ENCODE assay signal across 31 mouse cellular contexts in genomic region chr9:69993479-69993878, GRCm38 (mm10). TPM values are rescaled to one million over a fixed set of nuclear protein-coding genes. Genes with fewer than 3 reads are reported as not detected.
DNase-seq lines count a peak whose midpoint lies in the region; ATAC-seq and TF ChIP-seq lines count a peak whose summit lies in the region.
"Had no signal": no experiment of that assay in that cellular context is flagged by ENCODE, and none has a peak within 500 bp of the region (broad histone marks: within the 10 kb centered on the region; RNA-seq: fewer than 3 reads in every experiment).

No protein-coding gene starts in this region.

- no peak overlapping the region for H3K9ac ChIP-seq in heart, embryonic 11.5 days (ENCODE audit: low read depth, low read length)
- no peak overlapping the region for H3K9ac ChIP-seq in heart, postnatal 0 days (replicated peaks; ENCODE audit: low read depth, low read length)
- H3K9ac ChIP-seq in liver, embryonic 12.5 days: no peak overlapping the region
- no peak overlapping the region for H3K9ac ChIP-seq in stomach, embryonic 16.5 days (ENCODE audit: low read length)
- H3K9ac ChIP-seq: embryonic facial prominence, embryonic 12.5 days; forebrain, postnatal 0 days; intestine, embryonic 15.5 days; liver, embryonic 14.5 days; lung, embryonic 15.5 days had no signal

- no peaks in the 10 kb centered on the region for H3K9me3 ChIP-seq in heart, embryonic 11.5 days (replicated peaks; ENCODE audit: control insufficient read depth, low read length)
- H3K9me3 ChIP-seq in heart, postnatal 0 days (replicated peaks; ENCODE audit: control insufficient read depth, low read length): no peaks in the 10 kb centered on the region
- H3K9me3 ChIP-seq in liver, embryonic 12.5 days (replicated peaks): no peaks in the 10 kb centered on the region
- no peaks in the 10 kb centered on the region for H3K9me3 ChIP-seq in stomach, embryonic 16.5 days (replicated peaks; ENCODE audit: control insufficient read depth, low read length)
- H3K9me3 ChIP-seq: embryonic facial prominence, embryonic 12.5 days; intestine, embryonic 15.5 days; lung, embryonic 15.5 days had no signal

- 66% methylated on average over 1 of the region's 1 CpGs for WGBS in heart, embryonic 11.5 days (ENCODE audit: insufficient replicate concordance)
- WGBS in heart, postnatal 0 days: 47% methylated on average over 1 of the region's 1 CpGs
- WGBS in liver, embryonic 12.5 days (ENCODE audit: insufficient replicate concordance): 48% methylated on average over 1 of the region's 1 CpGs
- whole genome bisulfite sequencing in stomach, embryonic 16.5 days: 41% methylated on average over 1 of the region's 1 CpGs

- DNase-seq in heart, postnatal 10 days: no peak
- no peak for DNase-seq in heart, postnatal 0 days (ENCODE audit: low spot score)
- no peak for DNase-seq in heart, postnatal 4 days
- no peak for DNase-seq in layer of hippocampus, adult 9-11 months
- no peak for DNase-seq in spleen, postnatal 36 days (ENCODE audit: low spot score in 2 of 2)
- DNase-seq: adrenal gland, adult 8-10 months; cerebellum, adult 2 months; cerebellum, postnatal 25 days; forebrain, postnatal 0 days; gastrocnemius, postnatal 14 days; kidney, adult 9 months; kidney, postnatal 14 days; thymus, adult 18-20 months; thymus, postnatal 36 days had no signal

- peaks cover 18% of the 10 kb centered on the region for H3K4me1 ChIP-seq in heart, embryonic 11.5 days (ENCODE audit: control insufficient read depth, insufficient read depth, low read length)
- H3K4me1 ChIP-seq in heart, postnatal 0 days (ENCODE audit: control insufficient read depth, insufficient read depth): peaks cover 34% of the 10 kb centered on the region
- peaks cover 52% of the 10 kb centered on the region for H3K4me1 ChIP-seq in liver, embryonic 12.5 days
- peaks cover 46% of the 10 kb centered on the region for H3K4me1 ChIP-seq in stomach, embryonic 16.5 days (ENCODE audit: control insufficient read depth, insufficient read depth, low read length)

- H3K36me3 ChIP-seq in heart, embryonic 11.5 days (ENCODE audit: control insufficient read depth, insufficient read depth, low read length): peaks cover 12% of the 10 kb centered on the region
- H3K36me3 ChIP-seq in heart, postnatal 0 days (replicated peaks; ENCODE audit: control insufficient read depth, insufficient read depth, low read length): peaks cover 30% of the 10 kb centered on the region
- H3K36me3 ChIP-seq in liver, embryonic 12.5 days: peaks cover 43% of the 10 kb centered on the region
- H3K36me3 ChIP-seq in stomach, embryonic 16.5 days (ENCODE audit: control insufficient read depth, insufficient read depth, low read length): peaks cover 16% of the 10 kb centered on the region

- TF ChIP-seq EP300 in heart, postnatal 0 days (IDR thresholded peaks at IDR 0.05; ENCODE audit: low read depth): no peak

- no peaks in the 10 kb centered on the region for H3K27me3 ChIP-seq in heart, embryonic 11.5 days (ENCODE audit: control insufficient read depth, insufficient read depth, low read length)
- H3K27me3 ChIP-seq in heart, postnatal 0 days (ENCODE audit: control insufficient read depth, insufficient read depth, low read length): no peaks in the 10 kb centered on the region
- no peaks in the 10 kb centered on the region for H3K27me3 ChIP-seq in liver, embryonic 12.5 days (replicated peaks)
- no peaks in the 10 kb centered on the region for H3K27me3 ChIP-seq in stomach, embryonic 16.5 days (ENCODE audit: control insufficient read depth, insufficient read depth, low read length)
- H3K27me3 ChIP-seq: embryonic facial prominence, embryonic 12.5 days; intestine, embryonic 15.5 days; lung, embryonic 15.5 days had no signal

- peak overlapping the region; percentile 9; the same call in 1 of the 2 replicates for H3K4me2 ChIP-seq in heart, embryonic 11.5 days
- no peak overlapping the region for H3K4me2 ChIP-seq in heart, postnatal 0 days (ENCODE audit: low read depth, low read length)
- peak overlapping the region; percentile 35; the same call in 1 of the 2 replicates for H3K4me2 ChIP-seq in liver, embryonic 12.5 days
- peak overlapping the region; percentile 6 for H3K4me2 ChIP-seq in stomach, embryonic 16.5 days (ENCODE audit: low read depth, low read length)
- H3K4me2 ChIP-seq: embryonic facial prominence, embryonic 12.5 days; intestine, embryonic 15.5 days; lung, embryonic 15.5 days had no signal

- H3K27ac ChIP-seq in heart, embryonic 11.5 days (ENCODE audit: low read depth, low read length): peak overlapping the region; percentile 77
- peak overlapping the region; percentile 76 for H3K27ac ChIP-seq in heart, postnatal 0 days (ENCODE audit: low read depth)
- H3K27ac ChIP-seq in liver, embryonic 12.5 days: no peak overlapping the region
- H3K27ac ChIP-seq in stomach, embryonic 16.5 days (ENCODE audit: low read length): peak overlapping the region; percentile 76; the same call in 1 of the 2 replicates
- H3K27ac ChIP-seq: embryonic facial prominence, embryonic 12.5 days; intestine, embryonic 15.5 days; liver, embryonic 14.5 days had no signal

- no peak overlapping the region for H3K4me3 ChIP-seq in heart, embryonic 11.5 days (ENCODE audit: low read depth, low read length)
- H3K4me3 ChIP-seq in heart, postnatal 0 days (ENCODE audit: low read depth, low read length): no peak overlapping the region
- no peak overlapping the region for H3K4me3 ChIP-seq in liver, embryonic 12.5 days
- H3K4me3 ChIP-seq in stomach, embryonic 16.5 days (replicated peaks; ENCODE audit: low read length): no peak overlapping the region
- H3K4me3 ChIP-seq: embryonic facial prominence, embryonic 12.5 days; intestine, embryonic 15.5 days; lung, embryonic 15.5 days had no signal

- no peak for TF ChIP-seq CTCF in heart, postnatal 0 days (IDR thresholded peaks at IDR 0.05; ENCODE audit: low read depth)

- no peak for ATAC-seq in heart, embryonic 11.5 days (replicated peaks; ENCODE audit: insufficient number of reproducible peaks, low FRiP score, low TSS enrichment)
- no peak for ATAC-seq in heart, postnatal 0 days (ENCODE audit: insufficient read depth, low read depth)
- ATAC-seq in liver, embryonic 12.5 days: no peak
- ATAC-seq in stomach, embryonic 16.5 days (ENCODE audit: insufficient read depth, low FRiP score): no peak
- ATAC-seq: CD4-positive, CD25-positive, alpha-beta regulatory T cell, adult 4 months; forebrain, postnatal 0 days; hindbrain, embryonic 16.5 days; intestine, embryonic 15.5 days had no signal

- intact Hi-C loops in heart, postnatal 10 days (cut with DNase I): no loop called here

RNA-seq across cellular contexts. Expression of gene Bnip2, which starts 4.2 kb away (rescaled TPM):
- polyA plus RNA-seq in heart, embryonic 11.5 days (2014; fragmentation: Nextera tagmentation; extraction: Ambion mirVana): 124 and 133 TPM in 2 replicates
- 100 to 1,000 TPM; 102 to 107 TPM for total RNA-seq in heart, postnatal 10 days (2021)
- total RNA-seq in heart, postnatal 0 days (2014; rRNA removed; ENCODE audit: low replicate concordance): 74.2 and 87.2 TPM in 2 replicates
- 104 and 107 TPM in 2 replicates for polyA plus RNA-seq in heart, postnatal 0 days (2015; fragmentation: Nextera tagmentation; extraction: Ambion mirVana)
- total RNA-seq in heart, postnatal 4 days (2021): 100 to 1,000 TPM; 105 to 107 TPM
- 60.1 and 61.4 TPM in 2 replicates for polyA plus RNA-seq in liver, embryonic 12.5 days (2016; fragmentation: Nextera tagmentation; extraction: Ambion mirVana)
- polyA plus RNA-seq in stomach, embryonic 16.5 days (2015; fragmentation: Nextera tagmentation; extraction: Ambion mirVana): 86.8 and 98.3 TPM in 2 replicates

RNA-seq across cellular contexts. Expression of gene Gtf2a2, which starts 18.9 kb away (rescaled TPM):
- 160 and 172 TPM in 2 replicates for polyA plus RNA-seq in heart, embryonic 11.5 days (2014; fragmentation: Nextera tagmentation; extraction: Ambion mirVana)
- 10 to 100 TPM; 73.3 to 77.8 TPM for total RNA-seq in heart, postnatal 10 days (2021)
- total RNA-seq in heart, postnatal 0 days (2014; rRNA removed; ENCODE audit: low replicate concordance): 103 and 105 TPM in 2 replicates
- 195 and 203 TPM in 2 replicates for polyA plus RNA-seq in heart, postnatal 0 days (2015; fragmentation: Nextera tagmentation; extraction: Ambion mirVana)
- 10 to 100 TPM; 88.0 to 93.6 TPM for total RNA-seq in heart, postnatal 4 days (2021)
- polyA plus RNA-seq in liver, embryonic 12.5 days (2016; fragmentation: Nextera tagmentation; extraction: Ambion mirVana): 170 and 171 TPM in 2 replicates
- 169 and 179 TPM in 2 replicates for polyA plus RNA-seq in stomach, embryonic 16.5 days (2015; fragmentation: Nextera tagmentation; extraction: Ambion mirVana)

RNA-seq across cellular contexts. Expression of gene Gcnt3, which starts 44.4 kb away (rescaled TPM):
- not detected in 2 replicates for polyA plus RNA-seq in heart, embryonic 11.5 days (2014; fragmentation: Nextera tagmentation; extraction: Ambion mirVana)
- total RNA-seq in heart, postnatal 10 days (2021): not detected
- not detected in 2 replicates for total RNA-seq in heart, postnatal 0 days (2014; rRNA removed; ENCODE audit: low replicate concordance)
- polyA plus RNA-seq in heart, postnatal 0 days (2015; fragmentation: Nextera tagmentation; extraction: Ambion mirVana): 0.04 TPM in 1 of 2 replicates, not detected in the other
- not detected for total RNA-seq in heart, postnatal 4 days (2021)
- polyA plus RNA-seq in liver, embryonic 12.5 days (2016; fragmentation: Nextera tagmentation; extraction: Ambion mirVana): not detected in 2 replicates
- 16.9 and 28.7 TPM in 2 replicates for polyA plus RNA-seq in stomach, embryonic 16.5 days (2015; fragmentation: Nextera tagmentation; extraction: Ambion mirVana)
- total RNA-seq: adrenal gland, adult 8-10 months; forebrain, postnatal 0 days; gastrocnemius, postnatal 14 days; hematopoietic stem cell, adult 5-6 weeks; layer of hippocampus, adult 18-20 months; layer of hippocampus, postnatal 25 days; left cerebral cortex, postnatal 10 days; neutrophil, adult 5-6 weeks had no signal
- polyA plus RNA-seq: CD4-positive, CD25-positive, alpha-beta regulatory T cell, adult 4 months; cerebellum, adult 2 months; embryonic facial prominence, embryonic 12.5 days; forebrain, embryonic 11.5 days; forebrain, postnatal 0 days; hindbrain, embryonic 16.5 days; limb, embryonic 11.5 days; liver, embryonic 14.5 days; midbrain, postnatal 0 days had no signal

Comparison
In these comparisons a context has a peak if more than half of its experiments do, and no peak if none do; other contexts are left out.
1. RNA of gene Gcnt3, which starts 44.4 kb away (polyA plus RNA-seq): 16.9 to 28.7 TPM in stomach, embryonic 16.5 days; 0.04 TPM in heart, postnatal 0 days, not detected in heart, embryonic 11.5 days and not detected in liver, embryonic 12.5 days; every median in the first group is over 10 times any median in the second.